ENCODE assay signal across 11 mouse cellular contexts in the genomic region with DNA sequence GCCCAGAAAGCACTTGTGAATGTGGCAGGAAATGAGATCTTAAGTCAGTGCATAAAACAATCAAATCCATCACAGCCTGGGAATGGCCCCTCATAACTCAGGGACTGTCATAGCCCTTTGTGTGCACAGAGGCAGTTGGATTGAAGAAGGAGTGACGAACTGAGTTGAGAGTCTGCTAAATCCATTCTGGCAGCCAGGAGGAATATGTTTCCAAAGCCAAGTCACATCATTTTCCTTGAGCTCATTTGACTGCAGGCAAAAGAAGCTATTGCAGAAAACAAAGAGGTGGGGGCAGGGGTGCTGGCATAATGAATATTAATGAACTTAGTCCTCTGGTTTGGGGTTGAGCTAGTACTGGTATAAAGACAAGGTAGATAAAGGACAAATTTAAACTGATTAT.
DNase-seq lines count a peak whose midpoint lies in the region; ATAC-seq and TF ChIP-seq lines count a peak whose summit lies in the region.
"Had no signal": no experiment of that assay in that cellular context is flagged by ENCODE, and none has a peak within 500 bp of the region (broad histone marks: within the 10 kb centered on the region; RNA-seq: fewer than 3 reads in every experiment).

No protein-coding gene starts in this region.

- no peak for TF ChIP-seq CTCF in hindbrain, postnatal 0 days (IDR thresholded peaks at IDR 0.05; ENCODE audit: low read depth)

- H3K9me3 ChIP-seq in hindbrain, postnatal 0 days (ENCODE audit: low read length), result no peaks in the 10 kb centered on the region
- H3K9me3 ChIP-seq in embryonic facial prominence, embryonic 10.5 days, result no peaks in the 10 kb centered on the region
- H3K9me3 ChIP-seq: liver, embryonic 12.5 days had no signal

- DNase-seq in cerebellum, postnatal 10 days, result peak; percentile 13 to 20
- no peak for DNase-seq in cerebellum, adult 9-11 months
- peak; percentile 15 for DNase-seq in kidney, postnatal 10 days
- DNase-seq in kidney, adult 11 months, result no peak
- DNase-seq in embryo, embryonic 10.5 days (ENCODE audit: low spot score), result peak; percentile 57
- DNase-seq in hindbrain, postnatal 0 days (ENCODE audit: low spot score), result peak; percentile 48
- no peak for DNase-seq in right cerebral cortex, postnatal 36 days (ENCODE audit: low spot score in 2 of 2)
- DNase-seq in embryonic facial prominence, embryonic 10.5 days (ENCODE audit: low spot score), result no peak
- DNase-seq: layer of hippocampus, adult 9-11 months; thymus, adult 2 months had no signal

- no peak overlapping the region for H3K4me2 ChIP-seq in hindbrain, postnatal 0 days (ENCODE audit: low read depth, low read length)
- H3K4me2 ChIP-seq: liver, embryonic 12.5 days had no signal

- no peak for ATAC-seq in hindbrain, postnatal 0 days
- ATAC-seq: liver, embryonic 12.5 days had no signal

- H3K4me1 ChIP-seq in hindbrain, postnatal 0 days (ENCODE audit: insufficient read depth, low read length), result no peaks in the 10 kb centered on the region
- H3K4me1 ChIP-seq in embryonic facial prominence, embryonic 10.5 days, result peaks cover 5% of the 10 kb centered on the region
- H3K4me1 ChIP-seq: liver, embryonic 12.5 days had no signal

- no peaks in the 10 kb centered on the region for H3K27me3 ChIP-seq in hindbrain, postnatal 0 days (ENCODE audit: insufficient read depth, low read length)
- no peaks in the 10 kb centered on the region for H3K27me3 ChIP-seq in embryonic facial prominence, embryonic 10.5 days (replicated peaks; ENCODE audit: low read depth, poor library complexity, severe bottlenecking)
- H3K27me3 ChIP-seq: liver, embryonic 12.5 days had no signal

- H3K27ac ChIP-seq in hindbrain, postnatal 0 days, result no peak overlapping the region
- H3K27ac ChIP-seq in embryonic facial prominence, embryonic 10.5 days (replicated peaks), result no peak overlapping the region
- H3K27ac ChIP-seq: liver, embryonic 12.5 days had no signal

- no peak overlapping the region for H3K9ac ChIP-seq in hindbrain, postnatal 0 days (replicated peaks; ENCODE audit: low read length)
- H3K9ac ChIP-seq: liver, embryonic 12.5 days had no signal

- no peaks in the 10 kb centered on the region for H3K36me3 ChIP-seq in hindbrain, postnatal 0 days (ENCODE audit: insufficient read depth, low read length)
- no peaks in the 10 kb centered on the region for H3K36me3 ChIP-seq in embryonic facial prominence, embryonic 10.5 days (replicated peaks)
- H3K36me3 ChIP-seq: liver, embryonic 12.5 days had no signal

- no peak overlapping the region for H3K4me3 ChIP-seq in hindbrain, postnatal 0 days (ENCODE audit: low read length)
- H3K4me3 ChIP-seq in embryonic facial prominence, embryonic 10.5 days, result no peak overlapping the region
- H3K4me3 ChIP-seq: liver, embryonic 12.5 days had no signal

- WGBS in hindbrain, postnatal 0 days, result 19% methylated on average over 1 of the region's 1 CpGs
- 60% methylated on average over 1 of the region's 1 CpGs for WGBS in embryonic facial prominence, embryonic 10.5 days

Comparison
In these comparisons a context has a peak if more than half of its experiments do, and no peak if none do; other contexts are left out.
1. DNase-seq: peak in cerebellum, postnatal 10 days (2 of 2), kidney, postnatal 10 days (single experiment), embryo, embryonic 10.5 days (single experiment) and hindbrain, postnatal 0 days (single experiment); none in cerebellum, adult 9-11 months (single experiment), kidney, adult 11 months (single experiment), right cerebral cortex, postnatal 36 days (0 of 2) and embryonic facial prominence, embryonic 10.5 days (single experiment).